Mouse (Mus musculus): ENCODE measurements around the gene Rs1. TPM values are rescaled to one million over a fixed set of nuclear protein-coding genes. Genes with fewer than 3 reads are reported as not detected.
"Not testable (repeated sequence)": the region's sequence is repeated elsewhere in the genome, so short reads cannot be mapped to it uniquely, and the experiment has no call there.

The Rs1 gene
- polyA plus RNA-seq (2015; fragmentation: Nextera tagmentation; extraction: Ambion mirVana), result not detected in 2 replicates

DNA sequence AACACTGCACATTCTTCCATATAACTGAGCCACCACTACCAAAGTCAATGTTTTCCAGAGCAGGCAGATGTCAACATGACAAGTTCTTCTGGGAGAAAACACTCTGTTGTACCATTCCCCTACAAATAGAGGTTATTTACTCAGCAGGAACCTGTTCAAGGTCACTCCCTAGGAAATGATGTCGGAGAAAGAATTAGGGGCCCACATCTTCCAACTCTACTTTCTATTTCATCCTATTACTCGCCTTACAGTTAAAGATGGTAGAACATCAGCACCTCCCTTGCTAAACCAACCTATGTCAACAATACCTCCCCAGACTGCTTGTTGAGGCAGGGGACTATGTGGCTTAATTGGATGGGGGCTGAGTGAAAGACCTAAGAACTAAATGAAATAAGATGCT lies at the start of gene Rs1:
Rs1 (plus strand) TSS at position 301 of the 400 bp plus-strand sequence.
- peak within 1 kb of the TSS; percentile 62 for H3K4me2 ChIP-seq
- H3K4me3 ChIP-seq (replicated peaks), result peak within 1 kb of the TSS; percentile 64
- no peaks in the 10 kb centered on the region for H3K9me3 ChIP-seq (replicated peaks)
- no peak within 1 kb of the TSS for H3K27ac ChIP-seq (replicated peaks)
- peaks cover 4% of the 10 kb centered on the region; the same call in 1 of the 2 replicates for H3K27me3 ChIP-seq
- 73% methylated on average over 2 of the region's 2 CpGs for WGBS (ENCODE audit: insufficient replicate concordance)
- no peaks in the 10 kb centered on the region for H3K36me3 ChIP-seq (replicated peaks)
- ATAC-seq (ENCODE audit: insufficient read depth), result no peak
- no peak within 1 kb of the TSS for H3K9ac ChIP-seq
- H3K4me1 ChIP-seq (replicated peaks), result no peaks in the 10 kb centered on the region

DNA sequence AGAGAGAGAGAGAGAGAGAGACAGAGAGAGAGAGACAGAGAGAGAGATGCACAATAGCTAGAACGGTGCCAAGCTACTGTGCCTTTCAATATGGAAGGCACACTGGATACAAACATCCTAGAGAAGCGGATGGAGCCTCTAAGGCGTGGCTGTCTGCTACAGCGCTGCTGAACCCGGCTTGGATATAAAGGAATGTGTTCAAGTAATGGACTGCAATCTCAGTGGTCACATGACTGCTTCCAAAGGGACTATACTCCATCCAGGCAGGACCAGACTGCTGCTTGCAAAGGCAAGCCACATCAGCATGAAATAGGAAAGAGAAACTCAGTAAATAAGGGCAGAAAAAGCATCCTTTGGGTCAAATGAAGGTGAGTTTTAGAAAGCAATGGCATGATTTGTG lies 32.2 kb upstream of the Rs1 start, which contains the start of gene Ppef1:
Ppef1 (minus strand) TSS at position 116 of the 400 bp plus-strand sequence.
- H3K9ac ChIP-seq, result no peak within 1 kb of the TSS
- no peaks in the 10 kb centered on the region for H3K4me1 ChIP-seq (replicated peaks)
- H3K27me3 ChIP-seq, result no peaks in the 10 kb centered on the region; the same call in 1 of the 2 replicates
- H3K9me3 ChIP-seq (replicated peaks), result no peaks in the 10 kb centered on the region
- no peak within 1 kb of the TSS for H3K27ac ChIP-seq (replicated peaks)
- H3K36me3 ChIP-seq (replicated peaks), result no peaks in the 10 kb centered on the region
- no peak within 1 kb of the TSS for H3K4me3 ChIP-seq (replicated peaks)
- H3K4me2 ChIP-seq, result no peak within 1 kb of the TSS
- 65% methylated on average over 5 of the region's 5 CpGs for WGBS (ENCODE audit: insufficient replicate concordance)
- ATAC-seq (ENCODE audit: insufficient read depth), result no peak

DNA sequence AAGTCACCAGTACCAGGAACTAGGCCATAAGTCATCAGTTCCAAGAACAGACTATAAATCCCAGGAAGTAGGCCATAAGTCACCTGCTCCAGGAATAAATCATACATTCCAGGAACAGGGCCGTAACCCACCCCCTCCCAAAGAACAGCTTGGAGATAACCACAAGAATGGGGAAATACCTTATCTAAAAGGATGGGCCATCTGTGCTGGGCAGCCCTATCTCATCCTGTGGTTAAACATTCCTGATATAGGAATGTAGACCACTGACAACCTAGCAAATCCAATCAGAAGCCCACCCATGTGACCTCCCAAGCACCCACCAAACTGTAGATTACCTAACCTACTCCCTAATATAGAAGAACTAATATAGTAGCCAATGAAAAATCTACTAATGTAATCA lies 22.4 kb upstream of the Rs1 start:
- Histone ChIP-seq H3K9ac (no peak overlapping the region), H3K27ac (replicated peaks) (no peak overlapping the region), H3K4me2 (no peak overlapping the region), H3K36me3 (replicated peaks) (no peaks in the 10 kb centered on the region), H3K4me3 (replicated peaks) (no peak overlapping the region), H3K9me3 (replicated peaks) (no peaks in the 10 kb centered on the region), H3K4me1 (replicated peaks) (no peaks in the 10 kb centered on the region), H3K27me3 (no peaks in the 10 kb centered on the region)
- ATAC-seq (ENCODE audit: insufficient read depth), result no peak
- WGBS (ENCODE audit: insufficient replicate concordance), result 35% methylated on average over 1 of the region's 1 CpGs

DNA sequence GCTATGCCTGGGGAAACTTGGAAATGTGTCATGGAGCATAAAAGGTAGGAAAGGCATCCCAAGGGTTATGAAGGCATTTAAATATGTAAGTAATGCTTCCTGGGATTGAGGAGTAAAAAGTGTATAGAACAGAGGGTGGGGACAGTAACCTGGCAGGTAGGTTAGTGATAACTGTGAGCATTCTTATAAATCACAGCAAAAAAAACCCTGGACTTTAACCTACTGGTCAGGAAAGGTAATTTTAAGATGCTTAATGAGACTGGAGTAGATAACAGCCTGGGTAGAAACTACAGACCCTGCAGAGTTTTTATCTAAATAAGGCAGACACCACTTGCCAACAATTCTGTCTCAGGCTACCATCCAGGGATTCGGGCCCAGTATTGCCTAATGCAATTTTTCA lies 19.2 kb upstream of the Rs1 start:
- Histone ChIP-seq H3K9me3 (replicated peaks) (no peaks in the 10 kb centered on the region), H3K4me1 (replicated peaks) (no peaks in the 10 kb centered on the region), H3K9ac (no peak overlapping the region), H3K36me3 (replicated peaks) (no peaks in the 10 kb centered on the region), H3K4me3 (replicated peaks) (no peak overlapping the region), H3K4me2 (no peak overlapping the region), H3K27ac (replicated peaks) (no peak overlapping the region), H3K27me3 (no peaks in the 10 kb centered on the region)
- no peak for ATAC-seq (ENCODE audit: insufficient read depth)
- WGBS (ENCODE audit: insufficient replicate concordance), result 42% methylated on average over 1 of the region's 1 CpGs

DNA sequence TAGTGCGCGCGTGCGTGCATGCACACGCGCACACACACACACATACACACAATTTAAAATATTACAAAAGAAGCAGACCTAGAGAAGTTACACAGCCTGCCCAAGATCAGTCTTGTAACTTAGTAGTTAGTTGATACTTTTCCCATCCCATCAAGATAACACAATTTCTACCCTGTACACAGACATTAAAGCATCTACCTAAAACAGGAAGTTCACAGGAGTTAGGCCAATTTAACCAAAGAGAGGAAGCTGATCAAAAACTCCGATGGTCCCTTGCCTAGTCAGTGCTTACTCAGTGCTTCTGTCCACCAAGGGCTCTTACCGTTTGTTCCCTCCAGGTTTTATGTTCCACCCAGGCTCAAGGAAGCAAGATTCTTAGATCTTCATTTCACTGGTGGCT lies 17.0 kb upstream of the Rs1 start:
- H3K4me2 ChIP-seq, result no peak overlapping the region
- H3K9ac ChIP-seq, result no peak overlapping the region
- H3K4me1 ChIP-seq (replicated peaks), result no peaks in the 10 kb centered on the region
- no peaks in the 10 kb centered on the region for H3K36me3 ChIP-seq (replicated peaks)
- H3K9me3 ChIP-seq (replicated peaks), result no peaks in the 10 kb centered on the region
- H3K4me3 ChIP-seq (replicated peaks), result no peak overlapping the region
- H3K27ac ChIP-seq (replicated peaks), result no peak overlapping the region
- no peak for ATAC-seq (ENCODE audit: insufficient read depth)
- H3K27me3 ChIP-seq, result no peaks in the 10 kb centered on the region
- WGBS (ENCODE audit: insufficient replicate concordance), result 76% methylated on average over 8 of the region's 8 CpGs

DNA sequence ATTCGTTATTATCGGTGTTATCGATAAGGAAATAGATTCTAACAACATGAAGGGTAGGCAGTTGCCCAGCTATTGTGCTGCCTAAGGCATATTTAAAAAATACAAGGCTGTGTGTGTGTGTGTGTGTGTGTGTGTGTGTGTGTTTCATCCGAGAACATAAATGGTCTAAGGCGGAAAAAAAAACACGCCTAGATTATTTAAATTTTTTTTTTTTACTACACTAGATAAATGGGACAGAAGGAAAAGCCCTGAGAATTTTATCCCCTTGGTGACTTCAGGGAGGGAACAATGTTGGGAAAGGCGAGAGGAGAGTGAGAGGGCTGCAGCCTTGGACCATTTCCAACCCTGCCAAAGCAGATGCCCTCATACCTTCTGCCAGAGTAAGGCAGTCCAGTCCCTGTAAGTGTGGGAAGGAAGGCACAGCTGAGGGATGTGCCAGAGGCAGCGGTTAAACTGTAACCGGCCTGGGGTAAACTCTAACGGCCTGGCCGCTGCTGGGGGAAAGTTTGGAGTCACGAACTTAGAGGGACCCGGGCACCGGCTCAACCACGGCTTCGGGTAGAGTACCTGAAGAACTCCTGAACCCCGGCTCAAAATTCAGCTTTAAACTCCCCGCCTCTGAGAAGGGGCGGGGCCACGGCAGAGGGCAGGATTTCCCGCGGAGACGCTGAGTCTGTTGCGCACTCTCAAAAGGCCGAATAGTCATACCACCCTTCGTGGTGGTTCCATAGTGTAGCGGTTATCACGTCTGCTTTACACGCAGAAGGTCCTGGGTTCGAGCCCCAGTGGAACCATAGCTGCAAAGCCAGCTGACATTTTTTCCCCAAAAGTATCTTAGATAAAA lies 2.2 kb upstream of the Rs1 start:
- 25% methylated on average over 30 of the region's 30 CpGs for WGBS (ENCODE audit: insufficient replicate concordance)
- Histone ChIP-seq H3K4me3 (replicated peaks) (peak overlapping the region; percentile 64), H3K9me3 (replicated peaks) (no peaks in the 10 kb centered on the region), H3K36me3 (replicated peaks) (no peaks in the 10 kb centered on the region), H3K27ac (replicated peaks) (no peak overlapping the region), H3K4me1 (replicated peaks) (no peaks in the 10 kb centered on the region), H3K4me2 (peak overlapping the region; percentile 62), H3K27me3 (peaks cover 4% of the 10 kb centered on the region; the same call in 1 of the 2 replicates), H3K9ac (peak overlapping the region; percentile 43)
- peak; percentile 94 for ATAC-seq (ENCODE audit: insufficient read depth)

DNA sequence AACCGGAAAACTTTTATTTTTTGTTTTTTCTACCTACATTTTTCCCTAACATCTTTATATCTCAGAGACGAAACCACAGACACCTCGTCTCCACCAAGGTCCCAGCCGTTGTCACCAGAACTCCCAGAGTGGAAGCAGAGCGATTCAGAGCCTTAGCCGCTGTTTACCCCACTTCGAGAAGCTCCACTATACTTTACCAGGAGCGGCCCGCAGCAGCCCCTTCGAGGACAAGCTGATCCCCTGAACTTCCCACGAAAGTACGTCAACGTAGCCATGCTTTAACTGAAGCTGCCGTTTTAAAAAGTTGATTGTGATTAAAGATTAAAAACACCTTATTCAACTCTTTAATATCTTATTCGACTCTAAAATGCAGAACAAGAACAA lies 1.6 kb upstream of the Rs1 start:
- peak; percentile 82 for ATAC-seq (ENCODE audit: insufficient read depth)
- H3K9me3 ChIP-seq (replicated peaks), result no peaks in the 10 kb centered on the region
- H3K4me2 ChIP-seq, result peak overlapping the region; percentile 62
- peak overlapping the region; percentile 35; the same call in 1 of the 2 replicates for H3K9ac ChIP-seq
- 23% methylated on average over 15 of the region's 15 CpGs for WGBS (ENCODE audit: insufficient replicate concordance)
- H3K27ac ChIP-seq (replicated peaks), result no peak overlapping the region
- H3K27me3 ChIP-seq, result peaks cover 4% of the 10 kb centered on the region; the same call in 1 of the 2 replicates
- peak overlapping the region; percentile 64 for H3K4me3 ChIP-seq (replicated peaks)
- H3K36me3 ChIP-seq (replicated peaks), result no peaks in the 10 kb centered on the region
- H3K4me1 ChIP-seq (replicated peaks), result no peaks in the 10 kb centered on the region

DNA sequence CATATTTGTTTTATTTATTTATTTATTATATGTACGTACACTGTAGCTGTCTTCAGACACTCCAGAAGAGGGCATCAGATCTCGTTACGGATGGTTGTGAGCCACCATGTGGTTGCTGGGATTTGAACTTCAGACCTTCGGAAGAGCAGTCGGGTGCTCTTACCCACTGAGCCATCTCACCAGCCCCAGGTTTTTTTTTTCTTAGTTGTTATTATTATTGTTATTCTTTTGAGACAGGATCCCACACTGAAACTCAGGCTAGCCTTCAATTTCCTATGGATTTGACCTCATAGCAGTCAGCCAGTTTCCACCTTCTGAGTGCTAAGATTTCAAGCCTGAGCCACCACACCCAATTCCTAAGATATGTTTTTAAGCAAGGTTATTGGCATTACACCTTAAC lies 1.8 kb downstream of the Rs1 start:
- ATAC-seq (ENCODE audit: insufficient read depth); H3K9ac ChIP-seq; H3K27me3 ChIP-seq; H3K9me3 ChIP-seq (replicated peaks); H3K4me1 ChIP-seq (replicated peaks); H3K4me3 ChIP-seq (replicated peaks); H3K27ac ChIP-seq (replicated peaks); H3K36me3 ChIP-seq (replicated peaks); H3K4me2 ChIP-seq: not testable (repeated sequence)
- WGBS (ENCODE audit: insufficient replicate concordance), result 81% methylated on average over 5 of the region's 5 CpGs

DNA sequence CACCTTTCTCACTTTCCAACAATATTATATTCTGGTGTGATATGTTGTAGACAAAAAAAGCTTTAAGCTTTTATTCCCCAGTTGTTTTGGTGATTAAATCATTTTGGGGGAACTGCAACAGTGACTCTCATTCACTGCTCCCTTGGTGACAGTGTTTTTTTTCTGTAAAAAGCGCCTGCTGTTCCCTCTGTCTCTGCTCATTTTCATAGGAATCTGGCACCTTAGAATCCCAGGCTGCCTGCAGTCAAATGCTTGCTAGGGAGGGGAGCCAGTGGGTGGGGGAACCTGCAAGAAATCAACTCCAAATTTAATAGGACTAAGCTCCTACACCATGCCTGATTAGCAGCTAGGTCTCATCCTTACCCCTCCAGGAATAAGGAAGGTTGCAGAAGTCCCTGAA lies 5.2 kb downstream of the Rs1 start:
- Histone ChIP-seq H3K27me3 (no peaks in the 10 kb centered on the region), H3K4me1 (replicated peaks) (no peaks in the 10 kb centered on the region), H3K36me3 (replicated peaks) (no peaks in the 10 kb centered on the region), H3K9me3 (replicated peaks) (no peaks in the 10 kb centered on the region), H3K4me3 (replicated peaks) (no peak overlapping the region), H3K9ac (no peak overlapping the region), H3K27ac (replicated peaks) (no peak overlapping the region), H3K4me2 (no peak overlapping the region)
- ATAC-seq (ENCODE audit: insufficient read depth), result no peak
- WGBS (ENCODE audit: insufficient replicate concordance), result 39% methylated on average over 1 of the region's 1 CpGs

DNA sequence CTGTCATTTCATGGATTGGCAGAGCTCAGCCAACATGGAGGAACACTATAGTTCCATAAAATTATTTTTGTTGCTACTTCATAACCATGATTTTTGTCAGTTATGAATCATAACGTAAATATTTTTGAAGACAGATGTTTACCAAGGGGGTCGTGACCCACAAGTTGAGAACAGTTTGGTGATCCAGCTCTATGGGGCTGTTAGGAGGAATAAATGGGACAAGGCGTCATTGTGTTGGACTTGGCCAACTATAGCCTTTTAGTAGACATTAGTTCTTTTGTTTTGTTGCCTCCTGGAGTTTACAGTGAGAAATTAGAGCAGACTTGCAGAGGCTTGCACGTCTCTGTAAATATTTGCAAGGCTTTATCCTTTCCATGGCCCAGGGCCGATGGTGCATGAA lies 14.5 kb downstream of the Rs1 start:
- Histone ChIP-seq H3K36me3 (replicated peaks) (no peaks in the 10 kb centered on the region), H3K4me3 (replicated peaks) (no peak overlapping the region), H3K4me2 (no peak overlapping the region), H3K27ac (replicated peaks) (no peak overlapping the region), H3K9me3 (replicated peaks) (no peaks in the 10 kb centered on the region), H3K9ac (no peak overlapping the region), H3K27me3 (no peaks in the 10 kb centered on the region), H3K4me1 (replicated peaks) (no peaks in the 10 kb centered on the region)
- WGBS (ENCODE audit: insufficient replicate concordance), result 46% methylated on average over 5 of the region's 5 CpGs
- ATAC-seq (ENCODE audit: insufficient read depth), result no peak

DNA sequence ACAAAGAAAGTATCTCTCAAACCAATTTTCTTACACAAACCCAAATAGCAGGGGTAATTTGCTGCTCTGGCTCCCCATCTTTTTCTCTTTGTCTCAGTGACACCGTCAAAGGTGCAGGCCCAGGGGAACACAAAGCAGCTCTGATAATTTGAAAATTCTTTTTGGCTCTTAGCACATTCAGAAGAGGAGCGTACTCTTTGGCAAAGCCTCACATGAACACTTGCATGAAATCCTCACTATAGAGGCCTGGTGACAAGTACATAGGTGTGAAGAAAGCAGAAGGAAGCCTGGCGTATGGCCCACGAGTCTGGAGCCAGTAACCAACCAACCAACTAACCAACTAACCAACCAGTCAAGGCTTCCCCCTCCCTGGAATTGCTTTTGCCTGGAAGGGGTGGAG lies 27.1 kb downstream of the Rs1 start:
- Histone ChIP-seq H3K9ac (no peak overlapping the region), H3K9me3 (replicated peaks) (no peaks in the 10 kb centered on the region), H3K27ac (replicated peaks) (no peak overlapping the region), H3K27me3 (peaks cover 4% of the 10 kb centered on the region), H3K4me3 (replicated peaks) (no peak overlapping the region), H3K36me3 (replicated peaks) (no peaks in the 10 kb centered on the region), H3K4me2 (no peak overlapping the region), H3K4me1 (replicated peaks) (no peaks in the 10 kb centered on the region)
- ATAC-seq (ENCODE audit: insufficient read depth), result no peak
- 70% methylated on average over 4 of the region's 4 CpGs for WGBS (ENCODE audit: insufficient replicate concordance)
